Mouse (Mus musculus) kidney, adult 2 months (tissue): ENCODE results near the gene Ybx3.

Experiments used
- CTCF ChIP-seq: fragments of 200-500 bp; conservative IDR thresholded peaks from 2 replicates; pipeline ENCODE4 v1.5.1; 2011; ENCODE audit warnings: low read depth, mild to moderate bottlenecking, control low read depth, low read length, moderate library complexity, mixed read lengths; ENCODE audit not compliant: insufficient read depth, insufficient read length
- POLR2A ChIP-seq: fragments of 200-500 bp; IDR thresholded peaks from one replicate; pipeline ENCODE4 v1.6.1; 2011; ENCODE audit warnings: low read depth, low read length, control low read depth

DNA sequence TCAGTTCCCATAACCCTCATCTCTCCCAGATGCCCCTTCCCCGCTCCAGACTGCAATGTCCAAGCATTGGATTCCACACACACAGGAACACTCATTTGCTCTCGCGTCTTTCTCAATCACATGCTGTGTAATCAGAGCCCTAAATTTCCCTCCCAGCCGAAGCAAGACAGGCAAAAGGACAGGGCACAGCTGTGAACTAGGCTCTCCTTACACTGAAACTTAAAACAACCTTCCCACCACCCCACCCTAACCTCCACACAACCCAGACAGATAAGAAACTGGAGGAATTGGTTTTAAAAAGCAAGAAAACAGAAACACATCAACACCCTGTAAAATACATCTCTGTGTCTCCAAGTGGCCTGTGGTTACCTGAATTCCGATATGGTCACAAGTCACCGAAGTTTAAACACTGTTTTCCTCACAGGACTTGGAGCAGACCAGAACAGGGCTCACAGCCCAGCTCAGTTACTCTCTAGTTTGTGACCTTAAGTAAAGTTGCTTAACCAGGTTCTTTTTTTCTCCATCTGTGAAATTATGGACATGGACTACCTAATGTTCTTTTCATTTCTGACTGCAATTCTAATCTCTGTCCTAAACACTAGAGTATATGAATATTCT, 4.5 kb downstream of the Ybx3 start:
- TF ChIP-seq CTCF (no peak), POLR2A (no peak)
